Mouse (Mus musculus) testis, postnatal 10 days (tissue): ENCODE measurements at regions not wholly inside any gene's neighbourhood (a gene's known extent, or its start where the extent isn't known, plus 50 kb on each side); places are given as distances from the start of the nearest gene placed in this dataset.
"Not testable (repeated sequence)": the region's sequence is repeated elsewhere in the genome, so short reads cannot be mapped to it uniquely, and the experiment has no call there.

Source experiments
- DNase-seq: peaks from one replicate; pipeline ENCODE4 v3.0.0; 2021; ENCODE audit warnings: low spot score

- DNase-seq, result no peak
Observed at GRCm38 (mm10) chr9:41439979-41440378, 278.5 kb upstream of the Ubash3b start.

- DNase-seq, result no peak
Observed at GRCm38 (mm10) chr9:41438141-41438540, 276.6 kb upstream of the Ubash3b start.

- DNase-seq, result no peak
Observed at GRCm38 (mm10) chr9:41430391-41431343, 269.2 kb upstream of the Ubash3b start.

- no peak for DNase-seq
Observed at GRCm38 (mm10) chr9:41429711-41430390, 268.4 kb upstream of the Ubash3b start.

- DNase-seq, result no peak
Observed at GRCm38 (mm10) chr9:41429236-41429635, 267.7 kb upstream of the Ubash3b start.

- DNase-seq, result no peak
Observed at GRCm38 (mm10) chr9:41426698-41427097, 265.2 kb upstream of the Ubash3b start.

GRCm38 (mm10) chr9:41425225-41425624 is 263.7 kb upstream of the Ubash3b start:
- DNase-seq, result no peak

- DNase-seq, result no peak
Observed at GRCm38 (mm10) chr9:41413791-41414190, 252.3 kb upstream of the Ubash3b start.

GRCm38 (mm10) chr9:41413091-41413490 is 251.6 kb upstream of the Ubash3b start:
- DNase-seq, result not testable (repeated sequence)

GRCm38 (mm10) chr9:41412174-41412757 is 250.8 kb upstream of the Ubash3b start:
- no peak for DNase-seq

GRCm38 (mm10) chr9:41408301-41408700 is 246.8 kb upstream of the Ubash3b start:
- DNase-seq, result no peak

- no peak for DNase-seq
Observed at GRCm38 (mm10) chr9:41407078-41407477, 245.6 kb upstream of the Ubash3b start.

- DNase-seq, result no peak
Observed at GRCm38 (mm10) chr9:41402942-41403341, 241.4 kb upstream of the Ubash3b start.

- no peak for DNase-seq
Observed at GRCm38 (mm10) chr9:41400950-41401349, 239.5 kb upstream of the Ubash3b start.

GRCm38 (mm10) chr9:41395471-41395870 is 234.0 kb upstream of the Ubash3b start:
- DNase-seq, result no peak

- no peak for DNase-seq
Observed at GRCm38 (mm10) chr9:41391591-41392320, 230.3 kb upstream of the Ubash3b start.

- DNase-seq, result no peak
Observed at GRCm38 (mm10) chr9:41379283-41379682, 217.8 kb upstream of the Ubash3b start.

GRCm38 (mm10) chr9:41378627-41379231 is 217.2 kb upstream of the Ubash3b start:
- DNase-seq, result no peak

GRCm38 (mm10) chr9:41377701-41378626 is 216.5 kb upstream of the Ubash3b start:
- no peak for DNase-seq

- no peak for DNase-seq
Observed at GRCm38 (mm10) chr9:41376948-41377700, 215.6 kb upstream of the Ubash3b start.
